Mouse (Mus musculus): Measurements from ENCODE around the gene Deaf1. TPM values are rescaled to one million over a fixed set of nuclear protein-coding genes. Genes with fewer than 3 reads are reported as not detected.

Deaf1 gene
- total and polyA plus RNA-seq, 3 experiments: 9.8 to 13.5 (median 10.8) TPM

- intact Hi-C loops (cut with DNase I): no loop called here
- 65% methylated on average over 4 of the region's 4 CpGs for WGBS
Measured at GRCm38 (mm10) chr7:141367358-141367757, 39.9 kb upstream of the Deaf1 start.

DNA sequence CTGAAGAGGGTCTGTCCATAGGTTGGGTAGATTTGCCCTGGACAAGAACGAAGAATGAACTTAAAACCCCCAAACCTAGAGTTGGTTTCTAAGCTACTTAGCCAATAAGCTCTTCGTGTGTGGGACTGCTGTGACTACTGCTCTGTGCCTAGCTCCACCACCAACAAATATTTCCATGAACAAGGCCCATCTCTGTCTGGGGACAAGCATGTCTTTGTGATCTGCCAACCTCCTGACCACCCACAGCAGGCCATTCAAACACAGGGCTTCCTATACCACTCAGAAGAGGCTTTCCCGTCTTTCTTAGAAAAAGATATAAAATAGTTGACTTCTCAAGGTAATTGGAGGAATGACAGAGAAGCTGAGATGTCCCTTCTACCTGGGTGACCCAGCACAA, 37.6 kb upstream of the Deaf1 start:
- DNase-seq: no peak
- Histone ChIP-seq H3K27me3 (ENCODE audit: control insufficient read depth, insufficient read depth, low read length) (no peaks in the 10 kb centered on the region), H3K9ac (ENCODE audit: low read depth, low read length) (no peak overlapping the region), H3K79me2 (replicated peaks; ENCODE audit: control insufficient read depth, insufficient read depth, low read length) (no peaks in the 10 kb centered on the region), H3K4me1 (ENCODE audit: control insufficient read depth, insufficient read depth, low read length) (no peaks in the 10 kb centered on the region), H3K36me3 (ENCODE audit: control insufficient read depth, insufficient read depth, low read length) (no peaks in the 10 kb centered on the region), H3K4me3 (no peak overlapping the region), H3K27ac (no peak overlapping the region)
- 62% methylated on average over 3 of the region's 3 CpGs for WGBS
- TF ChIP-seq CTCF (IDR thresholded peaks at IDR 0.05): no peak
- no peak for TF ChIP-seq POLR2A (IDR thresholded peaks at IDR 0.05; ENCODE audit: insufficient read depth, low read depth, low read length)
- no peak for TF ChIP-seq EP300 (IDR thresholded peaks at IDR 0.05; ENCODE audit: insufficient read depth, low read depth, low read length)
- intact Hi-C loops (cut with DNase I): no loop called here

More at GRCm38 (mm10) chr7:141367358-141367757, 39.9 kb upstream of the Deaf1 start:
- Histone ChIP-seq H3K4me1 (ENCODE audit: control insufficient read depth, insufficient read depth, low read length) (no peaks in the 10 kb centered on the region), H3K27me3 (ENCODE audit: control insufficient read depth, insufficient read depth, low read length) (no peaks in the 10 kb centered on the region), H3K27ac (no peak overlapping the region), H3K9ac (ENCODE audit: low read depth, low read length) (no peak overlapping the region), H3K4me3 (no peak overlapping the region), H3K36me3 (ENCODE audit: control insufficient read depth, insufficient read depth, low read length) (no peaks in the 10 kb centered on the region), H3K79me2 (replicated peaks; ENCODE audit: control insufficient read depth, insufficient read depth, low read length) (no peaks in the 10 kb centered on the region)
- TF ChIP-seq CTCF (IDR thresholded peaks at IDR 0.05) (no peak), POLR2A (IDR thresholded peaks at IDR 0.05; ENCODE audit: insufficient read depth, low read depth, low read length) (no peak), EP300 (IDR thresholded peaks at IDR 0.05; ENCODE audit: insufficient read depth, low read depth, low read length) (no peak)
- DNase-seq: no peak

DNA sequence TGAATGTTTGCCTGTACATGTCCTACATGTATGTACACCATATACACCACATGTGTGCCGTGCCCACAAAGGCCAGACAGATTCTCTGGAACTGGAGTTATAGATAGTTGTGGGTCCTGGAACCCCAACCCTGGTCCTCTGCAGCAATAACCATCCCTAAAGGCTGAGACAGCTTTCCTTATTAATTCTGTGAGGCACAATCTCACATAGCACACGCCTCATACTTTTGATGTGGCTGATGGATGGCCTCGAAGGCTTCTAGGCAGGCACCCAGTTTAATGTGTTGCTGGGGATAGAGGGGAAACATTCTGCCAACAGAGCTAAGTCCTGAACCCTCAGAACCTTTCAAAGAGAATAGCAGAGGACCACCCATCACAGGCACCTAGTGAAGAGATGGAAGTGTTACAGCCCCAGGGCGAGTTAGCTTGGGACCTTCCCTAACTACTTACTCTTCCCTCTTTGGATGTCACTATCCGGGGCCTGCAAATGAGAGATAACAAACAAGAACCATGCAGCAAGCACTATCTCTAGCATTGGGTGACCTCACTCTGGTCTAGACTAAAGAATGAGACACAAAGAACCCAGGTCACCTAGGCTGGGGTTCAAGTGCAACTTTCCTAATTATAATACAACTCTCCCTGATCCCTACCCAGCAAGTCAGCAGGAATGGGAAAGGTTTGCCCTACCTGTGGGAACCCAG, 37.0 kb upstream of the Deaf1 start:
- H3K27ac ChIP-seq: no peak overlapping the region
- 60% methylated on average over 5 of the region's 5 CpGs for WGBS
- DNase-seq: no peak
- H3K9ac ChIP-seq (ENCODE audit: low read depth, low read length): no peak overlapping the region
- no peaks in the 10 kb centered on the region for H3K79me2 ChIP-seq (replicated peaks; ENCODE audit: control insufficient read depth, insufficient read depth, low read length)
- no peaks in the 10 kb centered on the region for H3K27me3 ChIP-seq (ENCODE audit: control insufficient read depth, insufficient read depth, low read length)
- no peak overlapping the region for H3K4me3 ChIP-seq
- no peaks in the 10 kb centered on the region for H3K36me3 ChIP-seq (ENCODE audit: control insufficient read depth, insufficient read depth, low read length)
- TF ChIP-seq EP300 (IDR thresholded peaks at IDR 0.05; ENCODE audit: insufficient read depth, low read depth, low read length): no peak
- no peak for TF ChIP-seq CTCF (IDR thresholded peaks at IDR 0.05)
- TF ChIP-seq POLR2A (IDR thresholded peaks at IDR 0.05; ENCODE audit: insufficient read depth, low read depth, low read length): no peak
- intact Hi-C loops (cut with DNase I): loop anchor here (5.0 kb wide), 1 partner anchor 137 kb away; the partner anchor contains the start of gene Phrf1
- no peaks in the 10 kb centered on the region for H3K4me1 ChIP-seq (ENCODE audit: control insufficient read depth, insufficient read depth, low read length)

GRCm38 (mm10) chr7:141363752-141364125, 36.2 kb upstream of the Deaf1 start:
- Histone ChIP-seq H3K4me1 (ENCODE audit: control insufficient read depth, insufficient read depth, low read length) (no peaks in the 10 kb centered on the region), H3K79me2 (replicated peaks; ENCODE audit: control insufficient read depth, insufficient read depth, low read length) (no peaks in the 10 kb centered on the region), H3K9ac (ENCODE audit: low read depth, low read length) (no peak overlapping the region), H3K36me3 (ENCODE audit: control insufficient read depth, insufficient read depth, low read length) (no peaks in the 10 kb centered on the region), H3K27ac (no peak overlapping the region), H3K4me3 (no peak overlapping the region), H3K27me3 (ENCODE audit: control insufficient read depth, insufficient read depth, low read length) (no peaks in the 10 kb centered on the region)
- no peak for DNase-seq
- TF ChIP-seq POLR2A (IDR thresholded peaks at IDR 0.05; ENCODE audit: insufficient read depth, low read depth, low read length): no peak
- TF ChIP-seq CTCF (IDR thresholded peaks at IDR 0.05): no peak; the same call in 1 of the 2 replicates
- no peak for TF ChIP-seq EP300 (IDR thresholded peaks at IDR 0.05; ENCODE audit: insufficient read depth, low read depth, low read length)
- WGBS: 47% methylated on average over 2 of the region's 2 CpGs
- intact Hi-C loops (cut with DNase I): loop anchor here (1.0 to 5.0 kb wide), 2 partner anchors 98 to 136 kb away; partner anchors contain the start of gene Phrf1

GRCm38 (mm10) chr7:141363106-141363751, 35.7 kb upstream of the Deaf1 start:
- H3K4me1 ChIP-seq (ENCODE audit: control insufficient read depth, insufficient read depth, low read length): no peaks in the 10 kb centered on the region
- peak; percentile 85 for TF ChIP-seq CTCF (IDR thresholded peaks at IDR 0.05)
- TF ChIP-seq EP300 (IDR thresholded peaks at IDR 0.05; ENCODE audit: insufficient read depth, low read depth, low read length): no peak
- no peak for TF ChIP-seq POLR2A (IDR thresholded peaks at IDR 0.05; ENCODE audit: insufficient read depth, low read depth, low read length)
- no peaks in the 10 kb centered on the region for H3K27me3 ChIP-seq (ENCODE audit: control insufficient read depth, insufficient read depth, low read length)
- intact Hi-C loops (cut with DNase I): loop anchor here (1.0 to 5.0 kb wide), 2 partner anchors 98 to 136 kb away; partner anchors contain the start of gene Phrf1
- no peaks in the 10 kb centered on the region for H3K36me3 ChIP-seq (ENCODE audit: control insufficient read depth, insufficient read depth, low read length)
- no peak overlapping the region for H3K9ac ChIP-seq (ENCODE audit: low read depth, low read length)
- peak; percentile 44 to 52 for DNase-seq
- 50% methylated on average over 4 of the region's 4 CpGs for WGBS
- H3K27ac ChIP-seq: no peak overlapping the region
- H3K79me2 ChIP-seq (replicated peaks; ENCODE audit: control insufficient read depth, insufficient read depth, low read length): no peaks in the 10 kb centered on the region
- no peak overlapping the region for H3K4me3 ChIP-seq

GRCm38 (mm10) chr7:141361510-141361909, 34.0 kb upstream of the Deaf1 start:
- no peak for DNase-seq
- Histone ChIP-seq H3K27ac (no peak overlapping the region), H3K4me1 (ENCODE audit: control insufficient read depth, insufficient read depth, low read length) (no peaks in the 10 kb centered on the region), H3K36me3 (ENCODE audit: control insufficient read depth, insufficient read depth, low read length) (no peaks in the 10 kb centered on the region), H3K79me2 (replicated peaks; ENCODE audit: control insufficient read depth, insufficient read depth, low read length) (no peaks in the 10 kb centered on the region), H3K27me3 (ENCODE audit: control insufficient read depth, insufficient read depth, low read length) (peaks cover 2% of the 10 kb centered on the region), H3K4me3 (no peak overlapping the region), H3K9ac (ENCODE audit: low read depth, low read length) (no peak overlapping the region)
- intact Hi-C loops (cut with DNase I): loop anchor here (5.0 kb wide), 1 partner anchor 134 kb away; the partner anchor contains the start of gene Phrf1
- 19% methylated on average over 24 of the region's 24 CpGs for WGBS
- TF ChIP-seq EP300 (IDR thresholded peaks at IDR 0.05; ENCODE audit: insufficient read depth, low read depth, low read length) (no peak), CTCF (IDR thresholded peaks at IDR 0.05) (no peak), POLR2A (IDR thresholded peaks at IDR 0.05; ENCODE audit: insufficient read depth, low read depth, low read length) (no peak)

All from heart, adult 2 months (tissue).